Mouse (Mus musculus): ENCODE measurements around the gene Mb21d2. TPM values are rescaled to one million over a fixed set of nuclear protein-coding genes. Genes with fewer than 3 reads are reported as not detected.

The Mb21d2 gene
- polyA plus RNA-seq, 1 experiment from 2014 or later: 12.9 TPM

GRCm38 (mm10) chr16:28927381-28927780 is 2.1 kb downstream of the Mb21d2 start:
- no peak for ATAC-seq (ENCODE audit: low FRiP score)
- Histone ChIP-seq H3K27ac (no peak overlapping the region; the same call in none of the 2 replicates), H3K4me3 (peak overlapping the region; percentile 84), H3K9me3 (replicated peaks) (no peaks in the 10 kb centered on the region), H3K4me2 (replicated peaks) (peak overlapping the region; percentile 85), H3K4me1 (peaks cover 32% of the 10 kb centered on the region), H3K27me3 (peaks cover 18% of the 10 kb centered on the region), H3K36me3 (no peaks in the 10 kb centered on the region), H3K9ac (peak overlapping the region; percentile 51; the same call in 1 of the 2 replicates)
- 21% methylated on average over 9 of the region's 9 CpGs for WGBS

GRCm38 (mm10) chr16:28919320-28919885 is 10.1 kb downstream of the Mb21d2 start:
- no peak overlapping the region for H3K4me2 ChIP-seq (replicated peaks)
- WGBS: 56% methylated on average over 11 of the region's 11 CpGs
- H3K36me3 ChIP-seq: no peaks in the 10 kb centered on the region
- H3K4me3 ChIP-seq: no peak overlapping the region
- 0 out of 2 replicates have a peak, but pooled peaks cover 3% of the 10 kb centered on the region for H3K27me3 ChIP-seq
- peaks cover 10% of the 10 kb centered on the region for H3K4me1 ChIP-seq
- no peaks in the 10 kb centered on the region for H3K9me3 ChIP-seq (replicated peaks)
- peak; percentile 14; the same call in 1 of the 2 replicates for ATAC-seq (ENCODE audit: low FRiP score)
- H3K9ac ChIP-seq: no peak overlapping the region
- no peak overlapping the region for H3K27ac ChIP-seq

- Histone ChIP-seq H3K4me1 (peaks cover 6% of the 10 kb centered on the region; the same call in 1 of the 2 replicates), H3K27me3 (no peaks in the 10 kb centered on the region), H3K27ac (no peak overlapping the region), H3K4me3 (no peak overlapping the region), H3K36me3 (no peaks in the 10 kb centered on the region), H3K9me3 (replicated peaks) (no peaks in the 10 kb centered on the region), H3K4me2 (replicated peaks) (no peak overlapping the region), H3K9ac (no peak overlapping the region)
- WGBS: 89% methylated on average over 7 of the region's 7 CpGs
- no peak for ATAC-seq (ENCODE audit: low FRiP score)
Observed at GRCm38 (mm10) chr16:28915362-28915761, 14.1 kb downstream of the Mb21d2 start.

DNA sequence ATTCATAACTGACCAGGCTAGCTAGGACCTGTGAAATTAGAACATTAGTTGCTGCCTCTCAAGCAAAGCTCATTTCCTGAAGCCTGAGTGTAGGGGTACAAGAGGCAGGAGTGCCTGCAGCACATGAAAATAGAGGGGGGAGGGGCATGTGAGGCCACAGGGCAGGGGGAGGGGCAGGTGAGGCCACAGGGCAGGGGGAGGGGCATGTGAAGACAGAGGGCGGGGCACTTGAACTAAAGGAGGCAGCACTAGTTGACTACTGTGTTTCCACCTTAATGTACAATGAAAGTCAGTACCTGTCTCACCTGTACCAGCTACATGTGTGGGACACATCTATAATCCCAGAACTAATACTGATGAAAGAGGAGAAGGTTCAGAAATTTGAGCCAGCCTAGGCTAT is 14.8 kb downstream of the Mb21d2 start:
- Histone ChIP-seq H3K27ac (no peak overlapping the region), H3K4me1 (peaks cover 6% of the 10 kb centered on the region; the same call in 1 of the 2 replicates), H3K27me3 (no peaks in the 10 kb centered on the region), H3K36me3 (no peaks in the 10 kb centered on the region), H3K4me2 (replicated peaks) (no peak overlapping the region), H3K4me3 (no peak overlapping the region), H3K9me3 (replicated peaks) (no peaks in the 10 kb centered on the region), H3K9ac (no peak overlapping the region)
- WGBS: 69% methylated on average over 1 of the region's 1 CpGs
- ATAC-seq (ENCODE audit: low FRiP score): no peak

DNA sequence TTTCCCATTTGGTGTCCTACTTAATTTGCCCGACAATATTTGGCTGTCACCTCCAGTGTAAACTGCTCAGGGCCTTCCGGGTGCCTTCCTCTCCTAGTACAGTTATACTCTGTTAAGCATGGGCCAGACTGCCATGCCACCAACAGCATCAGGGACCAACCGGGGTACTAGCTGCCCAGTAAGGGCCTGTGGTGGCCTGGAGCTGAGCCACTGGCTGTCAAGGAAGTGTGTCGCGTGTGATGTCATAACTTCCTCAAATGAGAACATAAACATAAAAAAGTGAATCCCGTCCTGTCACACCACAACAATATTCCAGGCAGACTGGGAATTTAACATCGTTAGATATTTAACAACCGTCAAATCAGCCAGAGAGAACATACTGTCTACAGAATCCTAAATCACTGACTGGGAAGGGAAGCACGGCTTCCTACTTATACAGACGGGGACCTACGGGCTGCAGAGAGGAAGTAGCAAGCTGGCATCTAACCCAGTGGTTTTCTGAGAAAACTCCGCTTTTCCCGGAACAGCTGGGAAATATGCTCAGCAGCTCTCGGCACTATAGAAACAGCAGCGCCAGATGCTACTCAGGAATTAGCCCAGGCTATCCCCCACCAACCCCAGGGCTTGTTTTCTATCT is 17.9 kb downstream of the Mb21d2 start:
- H3K27ac ChIP-seq: no peak overlapping the region
- 90% methylated on average over 15 of the region's 15 CpGs for WGBS
- no peak overlapping the region for H3K4me3 ChIP-seq
- H3K9me3 ChIP-seq (replicated peaks): no peaks in the 10 kb centered on the region
- H3K4me1 ChIP-seq: no peaks in the 10 kb centered on the region
- H3K9ac ChIP-seq: no peak overlapping the region
- H3K27me3 ChIP-seq: no peaks in the 10 kb centered on the region
- ATAC-seq (ENCODE audit: low FRiP score): no peak
- no peak overlapping the region for H3K4me2 ChIP-seq (replicated peaks)
- H3K36me3 ChIP-seq: no peaks in the 10 kb centered on the region

DNA sequence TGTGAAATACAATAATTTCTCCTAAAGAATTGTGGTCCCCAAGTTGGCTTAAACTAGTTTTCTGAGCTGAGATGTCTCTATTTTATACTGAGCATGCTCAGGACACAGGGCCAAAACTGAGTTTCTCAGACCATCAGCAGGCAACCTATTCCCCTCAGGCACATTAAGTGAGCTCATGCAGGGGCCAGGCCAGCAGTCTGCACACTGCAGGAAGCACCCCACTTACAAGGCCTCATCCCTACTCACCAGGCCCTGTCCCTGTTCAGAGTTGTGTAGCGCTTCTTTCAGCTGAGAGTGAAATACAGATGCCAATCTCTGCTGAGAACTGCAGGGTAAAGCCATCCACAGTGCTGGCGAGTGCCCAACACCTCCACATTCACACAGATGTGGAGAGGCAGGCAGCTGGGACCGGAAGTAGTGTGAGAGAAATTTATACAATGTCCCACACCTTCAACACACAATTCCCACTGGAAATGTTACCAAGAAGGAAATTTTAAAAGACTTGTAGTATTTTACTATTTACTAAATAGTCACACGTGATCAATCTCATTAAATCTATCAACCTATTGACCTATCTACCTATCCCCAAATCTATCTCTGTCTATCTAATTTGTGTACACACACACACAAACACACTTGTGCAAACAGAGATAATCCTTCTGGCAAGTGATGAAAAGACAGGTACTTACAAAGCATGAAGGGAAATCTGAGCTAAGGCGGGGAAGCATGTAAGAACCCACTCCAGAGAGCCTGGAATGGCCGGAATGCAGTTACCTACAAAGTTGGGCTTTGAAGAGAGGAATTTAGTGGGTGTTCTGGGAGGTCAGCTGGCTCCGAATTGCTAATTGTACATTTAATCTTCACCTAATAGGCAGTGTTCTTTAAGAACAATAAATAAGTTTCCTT is 22.9 kb downstream of the Mb21d2 start:
- H3K9ac ChIP-seq: no peak overlapping the region
- H3K27me3 ChIP-seq: no peaks in the 10 kb centered on the region
- H3K36me3 ChIP-seq: no peaks in the 10 kb centered on the region
- H3K27ac ChIP-seq: no peak overlapping the region
- H3K4me2 ChIP-seq (replicated peaks): no peak overlapping the region
- peaks cover 9% of the 10 kb centered on the region for H3K4me1 ChIP-seq
- H3K9me3 ChIP-seq (replicated peaks): no peaks in the 10 kb centered on the region
- no peak for ATAC-seq (ENCODE audit: low FRiP score)
- no peak overlapping the region for H3K4me3 ChIP-seq
- WGBS: 72% methylated on average over 7 of the region's 7 CpGs

- Histone ChIP-seq H3K27me3 (no peaks in the 10 kb centered on the region), H3K27ac (no peak overlapping the region), H3K4me2 (replicated peaks) (no peak overlapping the region), H3K9me3 (replicated peaks) (no peaks in the 10 kb centered on the region), H3K4me3 (no peak overlapping the region), H3K9ac (no peak overlapping the region), H3K36me3 (no peaks in the 10 kb centered on the region), H3K4me1 (peaks cover 10% of the 10 kb centered on the region)
- no peak for ATAC-seq (ENCODE audit: low FRiP score)
- 84% methylated on average over 11 of the region's 11 CpGs for WGBS
Observed at GRCm38 (mm10) chr16:28905567-28906289, 23.7 kb downstream of the Mb21d2 start.

- Histone ChIP-seq H3K9me3 (replicated peaks) (no peaks in the 10 kb centered on the region), H3K9ac (no peak overlapping the region), H3K4me3 (no peak overlapping the region), H3K27ac (no peak overlapping the region), H3K4me2 (replicated peaks) (no peak overlapping the region), H3K36me3 (no peaks in the 10 kb centered on the region), H3K4me1 (peaks cover 24% of the 10 kb centered on the region), H3K27me3 (no peaks in the 10 kb centered on the region)
- peak; percentile 62 for ATAC-seq (ENCODE audit: low FRiP score)
- 80% methylated on average over 14 of the region's 14 CpGs for WGBS
Observed at GRCm38 (mm10) chr16:28902620-28903565, 26.6 kb downstream of the Mb21d2 start.

DNA sequence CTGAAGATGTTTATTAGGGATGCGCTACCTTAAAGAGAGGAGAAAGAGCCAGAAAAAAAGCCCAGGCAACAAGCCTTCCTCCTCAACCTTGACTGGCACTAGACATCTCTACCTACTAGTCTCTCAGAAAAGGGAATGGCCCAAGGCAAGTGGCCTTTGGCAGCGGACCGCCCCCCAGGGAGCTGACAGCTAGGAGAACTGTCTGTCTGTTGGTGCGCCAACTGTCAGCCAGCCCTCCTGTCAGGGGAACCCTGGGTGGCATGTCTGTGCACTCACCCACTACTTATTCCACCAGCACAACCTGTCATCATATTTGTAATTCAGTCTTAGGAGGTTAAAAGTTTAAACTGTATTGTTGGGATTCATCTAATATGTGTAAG is 30.3 kb downstream of the Mb21d2 start:
- no peaks in the 10 kb centered on the region for H3K27me3 ChIP-seq
- H3K36me3 ChIP-seq: no peaks in the 10 kb centered on the region
- no peak for ATAC-seq (ENCODE audit: low FRiP score)
- 55% methylated on average over 4 of the region's 4 CpGs for WGBS
- no peaks in the 10 kb centered on the region for H3K9me3 ChIP-seq (replicated peaks)
- H3K4me3 ChIP-seq: no peak overlapping the region
- no peak overlapping the region for H3K4me2 ChIP-seq (replicated peaks)
- H3K9ac ChIP-seq: no peak overlapping the region
- no peak overlapping the region for H3K27ac ChIP-seq
- peaks cover 29% of the 10 kb centered on the region for H3K4me1 ChIP-seq

DNA sequence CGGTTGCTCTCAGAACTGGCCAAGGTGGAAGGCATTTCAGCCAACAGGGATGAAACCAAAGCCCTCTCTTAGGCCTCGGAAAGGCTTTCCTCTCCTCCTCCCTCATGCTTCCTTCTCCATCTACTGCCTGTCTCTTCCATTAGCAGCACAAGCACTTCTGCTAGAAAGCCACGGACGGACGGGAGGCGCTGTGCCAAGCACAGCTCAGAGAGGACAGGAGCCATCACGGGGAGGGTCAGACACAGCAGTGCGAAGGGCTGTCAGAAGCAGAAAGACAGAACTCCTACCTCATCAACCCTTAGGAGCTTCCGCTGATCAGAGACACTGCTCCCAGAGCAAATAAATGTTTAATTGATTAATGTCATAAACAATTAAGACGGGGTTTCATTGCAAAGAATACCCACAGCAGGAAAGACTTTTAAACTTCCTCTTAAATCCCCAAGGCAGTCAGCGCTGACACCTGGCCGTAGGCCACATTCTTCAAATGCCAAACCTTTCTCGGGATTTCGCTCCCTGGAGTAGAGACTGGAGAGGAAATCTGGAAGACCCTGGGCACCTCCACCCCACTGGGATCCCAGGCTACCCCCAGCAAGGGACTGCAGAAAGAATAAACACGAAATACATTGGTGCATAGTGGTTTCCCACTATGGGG is 30.8 kb downstream of the Mb21d2 start:
- WGBS: 34% methylated on average over 15 of the region's 15 CpGs
- Histone ChIP-seq H3K27me3 (no peaks in the 10 kb centered on the region), H3K4me1 (peaks cover 32% of the 10 kb centered on the region), H3K27ac (no peak overlapping the region), H3K4me2 (replicated peaks) (no peak overlapping the region), H3K9ac (no peak overlapping the region), H3K9me3 (replicated peaks) (no peaks in the 10 kb centered on the region), H3K36me3 (no peaks in the 10 kb centered on the region), H3K4me3 (no peak overlapping the region)
- ATAC-seq (ENCODE audit: low FRiP score): no peak

GRCm38 (mm10) chr16:28896571-28896970 is 32.9 kb downstream of the Mb21d2 start:
- Histone ChIP-seq H3K27ac (no peak overlapping the region), H3K9me3 (replicated peaks) (no peaks in the 10 kb centered on the region), H3K9ac (no peak overlapping the region), H3K4me2 (replicated peaks) (no peak overlapping the region), H3K36me3 (no peaks in the 10 kb centered on the region), H3K27me3 (no peaks in the 10 kb centered on the region), H3K4me1 (peaks cover 28% of the 10 kb centered on the region), H3K4me3 (no peak overlapping the region)
- ATAC-seq (ENCODE audit: low FRiP score): no peak
- 96% methylated on average over 7 of the region's 7 CpGs for WGBS
